Mouse (Mus musculus) adipocyte (in vitro differentiated cells): ENCODE measurements at regions not wholly inside any gene's neighbourhood (a gene's known extent, or its start where the extent isn't known, plus 50 kb on each side); places are given as distances from the start of the nearest gene placed in this dataset.
A peak's percentile ranks its signal among the peaks of the same experiment; 100 is the strongest.

Source experiments
- DNase-seq: peaks from one replicate; pipeline ENCODE4 v3.0.0-alpha.2; 2016; ENCODE audit warnings: low spot score

GRCm38 (mm10) chr17:45966736-45967135 lies 65.4 kb downstream of the Vegfa start:
- no peak for DNase-seq

- DNase-seq: no peak
Observed at GRCm38 (mm10) chr17:45964031-45964430, 68.1 kb downstream of the Vegfa start.

- DNase-seq: no peak
Observed at GRCm38 (mm10) chr17:45963332-45963731, 68.8 kb downstream of the Vegfa start.

DNA sequence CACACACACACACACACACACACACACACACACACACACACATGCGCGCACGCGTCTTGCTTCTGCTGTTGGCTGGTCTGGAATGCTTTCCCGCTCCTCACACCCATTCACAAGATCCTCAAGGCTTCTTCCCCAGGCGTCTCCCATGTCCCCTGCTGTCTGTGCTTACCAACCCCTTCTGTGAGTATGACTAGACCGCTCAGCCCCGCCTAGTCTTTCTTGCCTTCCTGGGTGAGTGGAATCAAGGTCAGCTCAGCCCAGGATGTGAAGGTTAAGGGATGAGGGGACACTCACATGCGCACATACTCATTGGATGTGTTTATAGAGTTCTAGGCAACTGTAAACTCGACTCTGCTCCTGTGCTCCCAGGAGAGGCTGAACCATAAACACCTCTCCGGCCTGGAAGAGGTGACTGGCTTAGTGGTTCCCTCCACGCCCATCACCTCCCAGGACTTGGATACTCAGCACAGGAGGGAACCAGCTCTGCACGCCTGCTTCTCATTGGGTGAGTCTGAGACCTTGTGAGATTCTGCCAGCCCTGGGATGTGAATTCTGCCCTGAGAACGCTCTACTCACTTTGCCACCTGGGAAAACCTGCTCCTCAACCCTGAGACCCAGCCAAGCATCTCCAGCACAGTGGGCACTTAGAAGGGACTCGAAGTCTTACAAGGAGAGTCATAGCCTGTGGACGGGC lies 70.4 kb downstream of the Vegfa start:
- DNase-seq: no peak

GRCm38 (mm10) chr17:45958094-45958881 lies 73.9 kb downstream of the Vegfa start:
- peak; percentile 87 for DNase-seq

- no peak for DNase-seq
Observed at GRCm38 (mm10) chr17:45955481-45955880, 76.7 kb downstream of the Vegfa start.

DNA sequence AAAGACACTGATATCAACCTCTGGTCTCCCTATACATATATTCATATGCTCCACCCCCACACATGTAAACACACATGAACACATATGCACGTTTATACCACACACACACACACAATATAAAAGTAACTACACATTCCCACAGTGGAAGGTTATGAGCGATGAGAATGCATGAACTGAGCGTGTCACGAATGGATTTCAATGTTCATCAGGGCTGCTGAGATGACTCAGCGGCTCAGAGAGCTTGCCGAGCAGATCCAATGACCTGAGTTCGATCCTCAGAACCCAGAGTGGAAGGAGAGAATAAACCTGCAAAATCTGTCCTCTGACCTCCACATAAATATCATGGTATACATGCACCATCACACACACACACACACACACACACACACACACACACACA lies 77.3 kb downstream of the Vegfa start:
- DNase-seq: no peak

- no peak for DNase-seq
Observed at GRCm38 (mm10) chr17:45953523-45953922, 78.6 kb downstream of the Vegfa start.

DNA sequence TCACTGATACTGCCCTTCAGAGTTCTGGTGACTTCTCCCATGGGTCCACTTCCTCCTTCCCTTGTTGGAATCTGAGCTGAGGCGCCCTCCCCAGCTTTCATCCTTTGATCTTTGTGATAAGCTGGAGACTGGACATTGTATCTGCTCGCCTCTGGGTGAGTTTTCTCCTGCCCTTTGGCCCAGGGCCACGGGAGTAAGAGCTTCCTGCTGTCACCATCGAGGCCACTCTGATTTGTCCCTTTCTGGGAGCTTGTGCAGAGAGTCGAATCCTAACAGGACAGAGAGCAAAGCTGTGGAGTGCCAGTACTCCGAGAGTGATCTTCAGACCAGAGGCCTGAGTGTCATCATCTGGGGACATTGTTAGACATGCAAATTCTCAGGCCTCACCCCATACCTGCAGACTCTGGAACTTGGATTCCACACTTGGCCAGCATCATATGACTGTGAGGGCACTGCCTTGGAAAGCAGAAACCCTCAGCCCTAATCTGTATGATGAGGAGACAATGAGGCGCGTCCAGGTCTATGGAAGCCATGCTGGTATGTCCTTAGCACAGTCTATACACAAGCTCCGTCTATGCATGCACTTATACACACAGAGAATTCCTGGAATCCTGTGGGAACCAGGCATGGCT lies 81.5 kb downstream of the Vegfa start:
- no peak for DNase-seq

- no peak for DNase-seq
Observed at GRCm38 (mm10) chr17:45949141-45949540, 83.0 kb downstream of the Vegfa start.

GRCm38 (mm10) chr17:45948314-45948935 lies 83.7 kb downstream of the Vegfa start:
- DNase-seq: no peak

- DNase-seq: peak; percentile 16
Observed at GRCm38 (mm10) chr17:45945005-45945404, 87.2 kb downstream of the Vegfa start.

- DNase-seq: no peak
Observed at GRCm38 (mm10) chr17:45943244-45943643, 88.9 kb downstream of the Vegfa start.

DNA sequence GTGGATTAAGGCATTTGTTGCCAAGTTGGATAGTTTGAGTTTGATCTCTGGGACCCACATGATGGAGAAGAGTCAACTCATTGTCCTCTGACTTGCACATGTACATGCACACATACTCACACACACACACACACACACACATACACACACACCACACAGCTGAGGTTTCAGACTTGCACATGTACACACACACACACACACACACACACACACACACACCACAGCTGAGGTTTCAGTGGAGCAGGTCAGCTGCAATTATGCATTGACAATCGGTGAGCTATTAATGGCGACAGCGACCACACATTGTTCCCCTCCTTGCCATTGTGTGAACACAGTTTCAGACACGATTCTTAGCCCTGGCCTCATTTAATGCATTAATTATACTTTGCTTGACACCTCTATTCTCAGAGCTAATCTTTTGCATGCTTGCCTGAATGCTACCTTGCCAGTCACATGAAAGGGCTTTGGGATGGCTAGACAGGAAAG lies 90.2 kb downstream of the Vegfa start:
- no peak for DNase-seq

GRCm38 (mm10) chr17:45940121-45940813 lies 91.9 kb downstream of the Vegfa start:
- DNase-seq: peak; percentile 86

DNA sequence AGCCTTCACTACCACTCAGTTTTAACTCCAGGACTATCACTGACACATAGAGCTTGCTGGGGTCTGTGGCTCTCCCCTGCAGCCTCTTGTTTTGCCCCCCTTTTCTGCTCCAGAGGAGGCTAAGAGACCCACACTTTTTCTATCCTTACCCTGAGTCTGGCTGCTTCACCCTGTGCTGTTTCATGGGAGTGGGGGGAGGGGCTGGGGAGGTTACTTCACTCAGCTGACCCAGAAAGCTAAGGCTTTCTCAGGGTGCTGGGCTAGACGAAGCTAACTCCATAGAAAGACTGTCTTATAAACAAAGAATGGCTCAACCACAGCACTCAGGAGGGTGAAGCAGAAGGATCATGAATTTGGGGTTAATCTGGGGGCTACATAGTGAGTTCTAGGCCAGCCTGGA lies 93.9 kb downstream of the Vegfa start:
- peak; percentile 28 for DNase-seq

- DNase-seq: no peak
Observed at GRCm38 (mm10) chr17:45936577-45936976, 95.6 kb downstream of the Vegfa start.

GRCm38 (mm10) chr17:45935291-45935690 lies 96.9 kb downstream of the Vegfa start:
- no peak for DNase-seq

GRCm38 (mm10) chr17:45934002-45934401 lies 98.2 kb downstream of the Vegfa start:
- DNase-seq: no peak

DNA sequence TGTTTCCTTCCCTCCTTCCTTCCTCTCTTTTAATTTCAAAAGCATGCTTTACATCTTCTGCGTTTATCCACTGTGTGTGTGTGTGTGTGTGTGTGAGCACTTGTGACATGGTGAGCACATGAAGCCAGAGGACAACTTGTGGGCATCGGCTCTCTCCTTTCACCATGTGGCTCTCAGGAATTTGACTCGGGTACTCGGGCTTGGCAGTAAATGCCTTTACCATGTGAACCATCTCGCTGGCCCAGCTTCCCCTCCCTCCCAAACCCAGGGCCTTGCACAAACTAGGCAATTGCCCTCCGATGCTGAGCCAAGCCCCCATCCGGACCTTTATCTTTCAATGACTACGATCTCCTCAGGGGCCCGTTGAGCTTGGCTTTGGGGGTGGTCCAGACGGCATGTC lies 99.1 kb downstream of the Vegfa start:
- no peak for DNase-seq

DNA sequence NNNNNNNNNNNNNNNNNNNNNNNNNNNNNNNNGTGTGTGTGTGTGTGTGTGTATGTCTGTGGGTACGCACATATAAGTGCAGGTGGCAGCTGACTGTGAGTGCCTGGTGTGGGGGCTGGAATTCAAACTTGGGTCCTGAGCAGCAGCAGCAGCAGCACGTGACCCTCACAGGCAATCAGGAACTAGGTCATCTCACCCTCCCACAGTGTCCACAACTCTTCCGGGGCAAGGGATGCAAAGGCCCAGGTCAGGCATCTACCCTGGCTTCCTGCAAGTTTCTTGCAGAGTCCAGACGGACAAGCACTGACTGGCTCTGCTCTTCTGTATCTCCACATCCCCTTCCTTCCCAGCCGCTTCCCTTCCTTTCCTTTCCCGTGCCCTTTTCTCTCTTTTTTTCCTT lies 99.6 kb downstream of the Vegfa start:
- no peak for DNase-seq

- DNase-seq: no peak
Observed at GRCm38 (mm10) chr17:45929591-45929990, 102.6 kb downstream of the Vegfa start.
